Mouse (Mus musculus): ENCODE data around the gene Hs6st1. TPM values are rescaled to one million over a fixed set of nuclear protein-coding genes. Genes with fewer than 3 reads are reported as not detected.
A peak's percentile ranks its signal among the peaks of the same experiment; 100 is the strongest.

Gene Hs6st1
- polyA plus RNA-seq (2011; ENCODE audit: insufficient read depth, insufficient read length, low read depth, missing spikeins) = 75.6 and 79.2 TPM in 2 replicates

DNA sequence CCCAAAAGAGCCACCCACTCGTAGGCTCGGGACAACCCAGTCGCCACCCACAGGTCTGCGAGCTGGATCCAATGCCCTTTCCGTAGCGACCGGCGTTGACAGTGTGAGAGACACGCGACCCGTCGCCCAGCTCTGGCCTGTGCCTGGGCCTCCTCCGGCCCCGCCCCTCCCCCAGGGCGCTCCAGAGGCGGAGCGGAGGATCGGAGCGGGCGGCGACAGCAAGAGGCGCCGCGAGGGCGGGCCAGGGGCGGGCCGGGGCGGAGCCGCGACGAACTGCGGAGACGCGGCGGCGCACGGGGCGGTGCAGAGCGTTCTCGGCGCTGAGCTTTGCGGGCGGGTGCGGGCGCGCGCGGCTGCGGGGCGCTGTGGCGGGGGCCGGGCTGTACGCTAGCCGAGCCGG is at the start of gene Hs6st1:
Gene Hs6st1 (plus strand): TSS at position 325 of the 400 bp plus-strand sequence.
- peaks cover 27% of the 10 kb centered on the region for H3K36me3 ChIP-seq (ENCODE audit: control insufficient read depth, insufficient read depth, low read length, poor library complexity, severe bottlenecking)
- TF ChIP-seq EP300 (IDR thresholded peaks at IDR 0.05; ENCODE audit: insufficient read depth, low read depth, low read length) = no peak; the same call in 1 of the 2 replicates
- TF ChIP-seq POLR2A (IDR thresholded peaks at IDR 0.05; ENCODE audit: insufficient read depth, low read length) = no peak
- TF ChIP-seq CTCF (IDR thresholded peaks at IDR 0.05; ENCODE audit: low read depth, low read length) = no peak
- H3K9me3 ChIP-seq (replicated peaks; ENCODE audit: control insufficient read depth, insufficient read depth, low read length, poor library complexity, severe bottlenecking) = no peaks in the 10 kb centered on the region
- H3K9ac ChIP-seq (ENCODE audit: low read depth, poor library complexity, severe bottlenecking) = peak within 1 kb of the TSS; percentile 83
- H3K4me1 ChIP-seq (ENCODE audit: control insufficient read depth, insufficient read depth, low read length) = no peaks in the 10 kb centered on the region
- H3K4me3 ChIP-seq (ENCODE audit: low read depth, low read length) = peak within 1 kb of the TSS; percentile 90
- no peaks in the 10 kb centered on the region for H3K27me3 ChIP-seq (ENCODE audit: control insufficient read depth, insufficient read depth, low read length, poor library complexity, severe bottlenecking)
- H3K27ac ChIP-seq (ENCODE audit: insufficient read depth, low read length) = no peak within 1 kb of the TSS

DNA sequence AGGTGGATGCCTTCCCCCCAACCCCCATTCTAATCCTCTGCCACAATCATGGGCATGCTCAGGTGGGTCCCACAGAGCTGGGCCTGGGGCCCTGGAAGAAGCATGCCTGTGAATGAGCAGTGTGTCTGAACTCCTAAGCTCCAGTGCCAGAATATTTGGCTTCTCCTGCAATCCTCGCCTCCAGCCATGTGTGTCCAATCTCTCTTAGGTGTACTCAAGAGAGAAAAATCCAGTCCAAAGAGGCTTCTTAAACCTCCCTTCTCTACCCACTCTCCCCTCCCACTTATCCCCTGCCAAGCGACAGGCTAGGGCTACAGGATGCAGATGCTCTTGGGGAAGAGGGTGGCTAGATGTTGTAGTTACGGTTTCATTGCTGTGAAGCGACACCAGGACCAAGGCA is 49.6 kb upstream of the Hs6st1 start:
- Histone ChIP-seq H3K9me3 (replicated peaks; ENCODE audit: control insufficient read depth, insufficient read depth, low read length, poor library complexity, severe bottlenecking) (peaks cover 4% of the 10 kb centered on the region; the same call in 1 of the 2 replicates), H3K27me3 (ENCODE audit: control insufficient read depth, insufficient read depth, low read length, poor library complexity, severe bottlenecking) (no peaks in the 10 kb centered on the region), H3K4me1 (ENCODE audit: control insufficient read depth, insufficient read depth, low read length) (peaks cover 8% of the 10 kb centered on the region), H3K36me3 (ENCODE audit: control insufficient read depth, insufficient read depth, low read length, poor library complexity, severe bottlenecking) (no peaks in the 10 kb centered on the region), H3K4me3 (ENCODE audit: low read depth, low read length) (no peak overlapping the region), H3K27ac (ENCODE audit: insufficient read depth, low read length) (peak overlapping the region; percentile 99), H3K9ac (ENCODE audit: low read depth, poor library complexity, severe bottlenecking) (peak overlapping the region; percentile 60; the same call in 1 of the 2 replicates)
- no peak for TF ChIP-seq CTCF (IDR thresholded peaks at IDR 0.05; ENCODE audit: low read depth, low read length)
- TF ChIP-seq POLR2A (IDR thresholded peaks at IDR 0.05; ENCODE audit: insufficient read depth, low read length) = no peak

DNA sequence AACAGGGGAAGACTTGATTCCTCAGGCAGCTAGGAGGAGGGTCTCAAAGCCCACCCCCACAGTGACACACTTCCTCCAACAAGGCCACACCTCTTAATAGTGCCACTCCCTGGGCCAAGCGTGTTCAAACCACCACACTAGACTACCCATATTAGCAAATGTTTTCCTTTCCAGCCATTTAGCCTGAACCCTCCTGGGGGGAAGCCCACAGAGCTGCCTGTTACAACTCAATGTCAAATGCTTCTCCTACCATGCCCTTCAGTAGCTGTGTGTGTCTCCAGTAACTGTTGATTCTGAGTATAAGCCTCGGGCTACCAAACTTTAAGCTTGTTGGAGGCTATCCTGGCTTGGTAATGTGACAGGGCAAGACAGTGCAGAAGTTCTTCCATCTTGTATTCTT is 49.0 kb upstream of the Hs6st1 start:
- TF ChIP-seq CTCF (IDR thresholded peaks at IDR 0.05; ENCODE audit: low read depth, low read length) = no peak
- no peak for TF ChIP-seq EP300 (IDR thresholded peaks at IDR 0.05; ENCODE audit: insufficient read depth, low read depth, low read length)
- TF ChIP-seq POLR2A (IDR thresholded peaks at IDR 0.05; ENCODE audit: insufficient read depth, low read length) = no peak
- Histone ChIP-seq H3K4me1 (ENCODE audit: control insufficient read depth, insufficient read depth, low read length) (peaks cover 8% of the 10 kb centered on the region), H3K4me3 (ENCODE audit: low read depth, low read length) (no peak overlapping the region), H3K9me3 (replicated peaks; ENCODE audit: control insufficient read depth, insufficient read depth, low read length, poor library complexity, severe bottlenecking) (peaks cover 4% of the 10 kb centered on the region; the same call in 1 of the 2 replicates), H3K27ac (ENCODE audit: insufficient read depth, low read length) (peak overlapping the region; percentile 99; the same call in 1 of the 2 replicates), H3K36me3 (ENCODE audit: control insufficient read depth, insufficient read depth, low read length, poor library complexity, severe bottlenecking) (no peaks in the 10 kb centered on the region), H3K27me3 (ENCODE audit: control insufficient read depth, insufficient read depth, low read length, poor library complexity, severe bottlenecking) (no peaks in the 10 kb centered on the region), H3K9ac (ENCODE audit: low read depth, poor library complexity, severe bottlenecking) (no peak overlapping the region)

DNA sequence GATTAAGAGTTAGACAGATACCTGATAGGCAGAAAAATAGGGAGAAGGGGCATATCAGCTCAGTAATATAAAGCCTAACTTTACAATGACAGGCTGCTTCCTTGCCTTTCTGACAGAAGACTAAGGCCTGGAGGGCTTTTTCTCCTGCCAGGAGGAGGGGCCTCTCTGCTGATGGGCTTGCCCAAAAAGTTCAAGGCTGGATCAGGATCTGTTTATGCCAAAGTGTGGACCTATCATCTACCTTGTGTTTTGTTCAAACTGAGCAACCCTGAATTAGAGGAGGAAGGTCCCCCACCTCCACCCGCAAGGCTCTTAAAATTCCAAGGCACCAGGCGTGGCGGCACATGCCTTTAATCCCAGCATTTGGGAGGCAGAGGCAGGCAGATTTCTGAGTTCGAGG is 47.9 kb upstream of the Hs6st1 start:
- H3K27me3 ChIP-seq (ENCODE audit: control insufficient read depth, insufficient read depth, low read length, poor library complexity, severe bottlenecking) = no peaks in the 10 kb centered on the region
- H3K27ac ChIP-seq (ENCODE audit: insufficient read depth, low read length) = peak overlapping the region; percentile 40; the same call in 1 of the 2 replicates
- peaks cover 4% of the 10 kb centered on the region; the same call in 1 of the 2 replicates for H3K9me3 ChIP-seq (replicated peaks; ENCODE audit: control insufficient read depth, insufficient read depth, low read length, poor library complexity, severe bottlenecking)
- no peaks in the 10 kb centered on the region for H3K36me3 ChIP-seq (ENCODE audit: control insufficient read depth, insufficient read depth, low read length, poor library complexity, severe bottlenecking)
- H3K9ac ChIP-seq (ENCODE audit: low read depth, poor library complexity, severe bottlenecking) = no peak overlapping the region
- H3K4me3 ChIP-seq (ENCODE audit: low read depth, low read length) = no peak overlapping the region
- TF ChIP-seq POLR2A (IDR thresholded peaks at IDR 0.05; ENCODE audit: insufficient read depth, low read length) (no peak), CTCF (IDR thresholded peaks at IDR 0.05; ENCODE audit: low read depth, low read length) (no peak), EP300 (IDR thresholded peaks at IDR 0.05; ENCODE audit: insufficient read depth, low read depth, low read length) (no peak)
- H3K4me1 ChIP-seq (ENCODE audit: control insufficient read depth, insufficient read depth, low read length) = peaks cover 8% of the 10 kb centered on the region

DNA sequence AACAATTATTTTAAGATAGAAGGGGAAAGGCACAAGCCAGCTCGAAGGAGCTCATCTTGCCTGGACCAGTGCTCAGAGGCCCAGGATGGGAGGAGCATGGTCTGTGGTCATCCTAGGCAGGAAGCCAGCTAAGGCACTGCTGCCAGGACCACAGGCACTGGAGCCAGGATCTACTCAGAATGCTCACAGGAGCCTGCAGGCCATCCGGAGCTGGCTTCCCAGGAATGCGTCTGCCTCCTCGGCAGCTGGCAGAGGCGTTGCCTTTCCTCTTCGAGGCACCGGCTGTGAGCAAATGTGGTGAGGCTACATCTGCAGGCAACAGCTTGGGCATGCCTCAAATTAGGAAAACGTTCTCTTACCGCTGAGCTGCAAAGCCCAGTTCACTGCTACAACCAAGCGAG is 37.8 kb upstream of the Hs6st1 start:
- Histone ChIP-seq H3K9me3 (replicated peaks; ENCODE audit: control insufficient read depth, insufficient read depth, low read length, poor library complexity, severe bottlenecking) (no peaks in the 10 kb centered on the region), H3K9ac (ENCODE audit: low read depth, poor library complexity, severe bottlenecking) (peak overlapping the region; percentile 14; the same call in 1 of the 2 replicates), H3K36me3 (ENCODE audit: control insufficient read depth, insufficient read depth, low read length, poor library complexity, severe bottlenecking) (no peaks in the 10 kb centered on the region), H3K4me1 (ENCODE audit: control insufficient read depth, insufficient read depth, low read length) (no peaks in the 10 kb centered on the region), H3K27me3 (ENCODE audit: control insufficient read depth, insufficient read depth, low read length, poor library complexity, severe bottlenecking) (no peaks in the 10 kb centered on the region), H3K27ac (ENCODE audit: insufficient read depth, low read length) (no peak overlapping the region), H3K4me3 (ENCODE audit: low read depth, low read length) (peak overlapping the region; percentile 26)
- TF ChIP-seq CTCF (IDR thresholded peaks at IDR 0.05; ENCODE audit: low read depth, low read length) (no peak), POLR2A (IDR thresholded peaks at IDR 0.05; ENCODE audit: insufficient read depth, low read length) (no peak), EP300 (IDR thresholded peaks at IDR 0.05; ENCODE audit: insufficient read depth, low read depth, low read length) (no peak)

DNA sequence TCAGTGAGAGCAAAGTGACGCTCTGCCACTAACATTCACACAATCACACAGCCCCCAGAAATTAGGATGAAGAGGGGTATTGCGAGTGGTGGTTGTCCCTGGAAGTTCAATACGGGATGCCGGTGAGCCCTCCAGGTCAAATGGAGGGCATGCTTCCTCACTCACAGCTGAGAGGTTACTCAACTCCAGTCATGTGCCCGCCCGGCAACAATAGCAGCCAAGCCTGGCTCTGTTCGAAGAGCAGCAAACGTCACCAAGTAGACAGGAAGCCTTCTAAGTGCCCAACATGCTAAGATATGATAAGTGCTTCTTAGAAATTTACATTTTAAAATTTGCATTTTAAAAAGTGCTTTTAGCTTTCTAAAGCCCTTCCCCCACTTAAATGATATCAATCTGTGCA is 29.4 kb upstream of the Hs6st1 start:
- Histone ChIP-seq H3K4me1 (ENCODE audit: control insufficient read depth, insufficient read depth, low read length) (no peaks in the 10 kb centered on the region), H3K9ac (ENCODE audit: low read depth, poor library complexity, severe bottlenecking) (no peak overlapping the region), H3K27me3 (ENCODE audit: control insufficient read depth, insufficient read depth, low read length, poor library complexity, severe bottlenecking) (no peaks in the 10 kb centered on the region), H3K36me3 (ENCODE audit: control insufficient read depth, insufficient read depth, low read length, poor library complexity, severe bottlenecking) (no peaks in the 10 kb centered on the region), H3K27ac (ENCODE audit: insufficient read depth, low read length) (no peak overlapping the region), H3K9me3 (replicated peaks; ENCODE audit: control insufficient read depth, insufficient read depth, low read length, poor library complexity, severe bottlenecking) (peaks cover 45% of the 10 kb centered on the region), H3K4me3 (ENCODE audit: low read depth, low read length) (no peak overlapping the region)
- no peak for TF ChIP-seq POLR2A (IDR thresholded peaks at IDR 0.05; ENCODE audit: insufficient read depth, low read length)
- TF ChIP-seq EP300 (IDR thresholded peaks at IDR 0.05; ENCODE audit: insufficient read depth, low read depth, low read length) = no peak
- no peak for TF ChIP-seq CTCF (IDR thresholded peaks at IDR 0.05; ENCODE audit: low read depth, low read length)

All from ES-Bruce4 (cell line).